Mouse (Mus musculus) stomach, embryonic 16.5 days (tissue): ENCODE results near the gene Cyp21a1. TPM values are rescaled to one million over a fixed set of nuclear protein-coding genes. Genes with fewer than 3 reads are reported as not detected.
"Not testable (repeated sequence)": the region's sequence is repeated elsewhere in the genome, so short reads cannot be mapped to it uniquely, and the experiment has no call there.

Experiments
- ATAC-seq: fragments of 200-750 bp; cut with Nextera tagmentation; 2 replicates; pipeline ENCODE4 v1.8.0; 2017; ENCODE audit warnings: moderate number of reproducible peaks, moderate TSS enrichment; ENCODE audit not compliant: insufficient read depth, low FRiP score
- H3K27ac ChIP-seq: fragments of 300-500 bp; sonication (generic); 2 replicates; pipeline ENCODE4 v1.5.1; 2014; ENCODE audit warnings: low read length
- H3K27me3 ChIP-seq: fragments of 300-500 bp; sonication (generic); 2 replicates; pipeline ENCODE4 v1.6.1; 2014; ENCODE audit warnings: low read length, control low read depth, mixed read lengths; ENCODE audit not compliant: control insufficient read depth, insufficient read depth
- H3K36me3 ChIP-seq: fragments of 300-500 bp; sonication (generic); 2 replicates; pipeline ENCODE4 v1.6.1; 2014; ENCODE audit warnings: low read length; ENCODE audit not compliant: control insufficient read depth, insufficient read depth
- H3K4me1 ChIP-seq: fragments of 300-500 bp; sonication (generic); 2 replicates; pipeline ENCODE4 v1.6.1; 2014; ENCODE audit warnings: low read length, control low read depth, mixed read lengths; ENCODE audit not compliant: control insufficient read depth, insufficient read depth
- H3K4me2 ChIP-seq: fragments of 300-500 bp; sonication (generic); 2 replicates; pipeline ENCODE4 v1.6.1; 2014; ENCODE audit warnings: low read depth, low read length, mixed read lengths
- H3K4me3 ChIP-seq: fragments of 300-500 bp; sonication (generic); replicated peaks from 2 replicates; pipeline ENCODE4 v1.5.1; 2014; ENCODE audit warnings: mild to moderate bottlenecking, low read length
- H3K9ac ChIP-seq: fragments of 300-500 bp; sonication (generic); 2 replicates; pipeline ENCODE4 v1.6.1; 2014; ENCODE audit warnings: low read length
- H3K9me3 ChIP-seq: fragments of 300-500 bp; sonication (generic); replicated peaks from 2 replicates; pipeline ENCODE4 v1.6.1; 2016; ENCODE audit warnings: low read length, control low read depth; ENCODE audit not compliant: control insufficient read depth
- WGBS: fragments of 180-500 bp; shearing (Covaris S2); extraction: QIAGEN DNeasy Blood & Tissue Kit; methylation state at CpG from one replicate; pipeline ENCODE4 v1.1.7; 2014; 5-methylcytosine and 5-hydroxymethylcytosine counted together
- polyA plus RNA-seq: library from polyadenylated mRNA; unstranded; fragments of >200 nt; fragmentation: Nextera tagmentation; extraction: Ambion mirVana; gene quantifications from 2 replicates; pipeline ENCODE4 v1.2.1, GENCODE M21; 2015

Cyp21a1 gene
- 0.21 and 6.9 TPM in 2 replicates for polyA plus RNA-seq

- not testable (repeated sequence) for H3K9ac ChIP-seq, H3K4me1 ChIP-seq, H3K4me2 ChIP-seq, H3K27ac ChIP-seq, H3K9me3 ChIP-seq, H3K4me3 ChIP-seq, ATAC-seq, H3K36me3 ChIP-seq, H3K27me3 ChIP-seq
- 77% methylated on average over 2 of the region's 6 CpGs for WGBS
Observed at GRCm38 (mm10) chr17:34804301-34804700, at the start of gene Cyp21a1. Cyp21a1 (minus strand) TSS chr17:34804561.

- no peak for ATAC-seq
- 72% methylated on average over 8 of the region's 8 CpGs for WGBS
- Histone ChIP-seq H3K4me2 (no peak overlapping the region), H3K4me3 (no peak overlapping the region), H3K27me3 (no peaks in the 10 kb centered on the region), H3K4me1 (peaks cover 16% of the 10 kb centered on the region), H3K9ac (no peak overlapping the region), H3K27ac (no peak overlapping the region), H3K36me3 (peaks cover 8% of the 10 kb centered on the region; the same call in 1 of the 2 replicates), H3K9me3 (no peaks in the 10 kb centered on the region)
Observed at GRCm38 (mm10) chr17:34853511-34853910, 49.1 kb upstream of the Cyp21a1 start.

GRCm38 (mm10) chr17:34850517-34851125 is 46.3 kb upstream of the Cyp21a1 start:
- H3K27ac ChIP-seq = peak overlapping the region; percentile 25; the same call in 1 of the 2 replicates
- peaks cover 16% of the 10 kb centered on the region for H3K4me1 ChIP-seq
- peak overlapping the region; percentile 70 for H3K4me2 ChIP-seq
- H3K27me3 ChIP-seq = no peaks in the 10 kb centered on the region
- 0 out of 2 replicates have a peak, but pooled peaks cover 15% of the 10 kb centered on the region for H3K36me3 ChIP-seq
- H3K9ac ChIP-seq = peak overlapping the region; percentile 95
- under 1% methylated on average over 25 of the region's 25 CpGs for WGBS
- no peak for ATAC-seq
- peak overlapping the region; percentile 84 for H3K4me3 ChIP-seq
- no peaks in the 10 kb centered on the region for H3K9me3 ChIP-seq

- WGBS = under 1% methylated on average over 65 of the region's 65 CpGs
- H3K27ac ChIP-seq = peak within 1 kb of the TSS; percentile 25; the same call in 1 of the 2 replicates
Observed at GRCm38 (mm10) chr17:34849722-34850516, 45.6 kb upstream of the Cyp21a1 start, which contains the start of the genes Skiv2l and Nelfe. Skiv2l (minus strand) TSS chr17:34850210. Nelfe (plus strand) TSS chr17:34850391.

GRCm38 (mm10) chr17:34847615-34848014 is 43.3 kb upstream of the Cyp21a1 start:
- Histone ChIP-seq H3K27ac (no peak overlapping the region), H3K4me3 (no peak overlapping the region), H3K36me3 (peaks cover 11% of the 10 kb centered on the region; the same call in 1 of the 2 replicates)

More at GRCm38 (mm10) chr17:34849722-34850516, 45.6 kb upstream of the Cyp21a1 start, which contains the start of the genes Skiv2l and Nelfe:
- Histone ChIP-seq H3K4me2 (peak within 1 kb of the TSS; percentile 94), H3K9ac (peak within 1 kb of the TSS; percentile 95), H3K36me3 (0 out of 2 replicates have a peak, but pooled peaks cover 15% of the 10 kb centered on the region), H3K4me3 (peak within 1 kb of the TSS; percentile 84), H3K4me1 (peaks cover 16% of the 10 kb centered on the region), H3K27me3 (no peaks in the 10 kb centered on the region), H3K9me3 (no peaks in the 10 kb centered on the region)
- ATAC-seq = peak; percentile 97

GRCm38 (mm10) chr17:34847192-34847591 is 42.8 kb upstream of the Cyp21a1 start:
- no peaks in the 10 kb centered on the region for H3K9me3 ChIP-seq
- H3K4me1 ChIP-seq = peaks cover 16% of the 10 kb centered on the region
- 84% methylated on average over 6 of the region's 6 CpGs for WGBS
- H3K27me3 ChIP-seq = no peaks in the 10 kb centered on the region
- no peak overlapping the region for H3K27ac ChIP-seq
- H3K9ac ChIP-seq = no peak overlapping the region
- H3K4me2 ChIP-seq = no peak overlapping the region
- peaks cover 11% of the 10 kb centered on the region; the same call in 1 of the 2 replicates for H3K36me3 ChIP-seq
- no peak overlapping the region for H3K4me3 ChIP-seq
- ATAC-seq = no peak

More at GRCm38 (mm10) chr17:34847615-34848014, 43.3 kb upstream of the Cyp21a1 start:
- Histone ChIP-seq H3K27me3 (no peaks in the 10 kb centered on the region), H3K4me2 (no peak overlapping the region), H3K4me1 (peaks cover 16% of the 10 kb centered on the region), H3K9me3 (no peaks in the 10 kb centered on the region), H3K9ac (no peak overlapping the region)
- WGBS = 92% methylated on average over 7 of the region's 7 CpGs
- no peak for ATAC-seq

- Histone ChIP-seq H3K4me1 (peaks cover 7% of the 10 kb centered on the region), H3K27me3 (no peaks in the 10 kb centered on the region), H3K9me3 (no peaks in the 10 kb centered on the region), H3K9ac (no peak overlapping the region), H3K4me2 (no peak overlapping the region), H3K36me3 (peaks cover 12% of the 10 kb centered on the region; the same call in 1 of the 2 replicates), H3K4me3 (no peak overlapping the region), H3K27ac (no peak overlapping the region)
- no peak for ATAC-seq
- WGBS = 89% methylated on average over 13 of the region's 13 CpGs
Observed at GRCm38 (mm10) chr17:34844884-34845283, 40.5 kb upstream of the Cyp21a1 start.

GRCm38 (mm10) chr17:34840736-34841307 is 36.5 kb upstream of the Cyp21a1 start:
- Histone ChIP-seq H3K27me3 (no peaks in the 10 kb centered on the region), H3K9ac (no peak overlapping the region), H3K4me3 (no peak overlapping the region), H3K4me2 (no peak overlapping the region), H3K27ac (no peak overlapping the region), H3K4me1 (peaks cover 12% of the 10 kb centered on the region), H3K36me3 (peaks cover 5% of the 10 kb centered on the region; the same call in 1 of the 2 replicates), H3K9me3 (no peaks in the 10 kb centered on the region)
- WGBS = 86% methylated on average over 6 of the region's 6 CpGs
- ATAC-seq = no peak
